Mouse (Mus musculus): ENCODE measurements around the gene Dnaic2. TPM values are rescaled to one million over a fixed set of nuclear protein-coding genes. Genes with fewer than 3 reads are reported as not detected.

The Dnaic2 gene
- polyA plus RNA-seq, 1 experiment from 2014 or later = 7.1 TPM

DNA sequence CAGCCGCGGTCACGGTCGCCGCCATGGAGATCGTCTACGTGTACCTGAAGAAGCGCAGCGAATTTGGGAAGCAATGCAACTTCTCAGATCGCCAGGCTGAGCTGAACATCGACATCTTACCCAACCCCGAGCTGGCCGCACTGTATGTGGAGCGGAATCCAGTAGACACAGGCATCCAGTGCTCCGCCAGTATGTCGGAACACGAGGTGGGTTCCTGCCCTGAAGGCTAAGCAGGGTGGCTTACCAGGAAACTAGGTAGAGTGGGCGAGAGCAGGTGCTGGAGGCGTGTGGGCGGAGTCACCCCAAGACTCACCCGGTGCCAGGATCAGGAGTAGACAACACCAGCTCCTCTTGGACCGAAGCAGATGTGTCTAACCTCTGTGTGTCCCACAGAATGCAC is 5.7 kb downstream of the Dnaic2 start:
- H3K27ac ChIP-seq (ENCODE audit: low read length) = no peak overlapping the region

DNA sequence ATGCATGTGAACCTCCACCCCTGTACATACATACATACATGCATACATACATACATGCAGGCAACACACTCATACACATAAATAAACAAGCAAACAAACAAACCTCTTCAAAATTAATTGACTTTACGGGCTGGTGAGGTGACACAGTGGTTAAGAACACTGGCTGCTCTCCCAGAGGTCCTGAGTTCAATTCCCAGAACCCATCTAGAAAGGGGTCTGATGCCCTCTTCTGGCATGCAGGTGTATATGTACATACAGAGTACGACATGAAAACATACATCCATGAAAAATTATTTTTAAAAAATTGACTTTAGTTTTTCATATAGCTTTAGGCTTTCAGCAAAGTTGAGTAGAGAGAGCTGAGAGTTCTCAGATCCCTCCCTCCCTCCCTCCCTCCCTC is 8.9 kb downstream of the Dnaic2 start:
- no peak overlapping the region for H3K4me3 ChIP-seq (ENCODE audit: low read length)
- no peak overlapping the region for H3K9ac ChIP-seq (ENCODE audit: low read length)
- 67% methylated on average over 2 of the region's 2 CpGs for WGBS
- no peaks in the 10 kb centered on the region for H3K27me3 ChIP-seq (ENCODE audit: control insufficient read depth, insufficient read depth, low read depth, low read length)
- H3K4me2 ChIP-seq (ENCODE audit: low read depth, low read length) = no peak overlapping the region
- no peaks in the 10 kb centered on the region for H3K4me1 ChIP-seq (replicated peaks; ENCODE audit: control insufficient read depth, insufficient read depth, low read length)
- H3K36me3 ChIP-seq (ENCODE audit: control insufficient read depth, insufficient read depth, low read length) = no peaks in the 10 kb centered on the region
- no peak overlapping the region for H3K27ac ChIP-seq (ENCODE audit: low read length)
- no peak for ATAC-seq (ENCODE audit: low read depth)
- H3K9me3 ChIP-seq (ENCODE audit: control insufficient read depth, low read length) = no peaks in the 10 kb centered on the region

More for the DNA sequence above, 5.7 kb downstream of the Dnaic2 start:
- WGBS = 57% methylated on average over 22 of the region's 22 CpGs
- Histone ChIP-seq H3K36me3 (ENCODE audit: control insufficient read depth, insufficient read depth, low read length) (no peaks in the 10 kb centered on the region), H3K4me3 (ENCODE audit: low read length) (no peak overlapping the region), H3K4me1 (replicated peaks; ENCODE audit: control insufficient read depth, insufficient read depth, low read length) (peaks cover 4% of the 10 kb centered on the region; the same call in 1 of the 2 replicates), H3K27me3 (ENCODE audit: control insufficient read depth, insufficient read depth, low read depth, low read length) (no peaks in the 10 kb centered on the region), H3K4me2 (ENCODE audit: low read depth, low read length) (no peak overlapping the region), H3K9ac (ENCODE audit: low read length) (no peak overlapping the region), H3K9me3 (ENCODE audit: control insufficient read depth, low read length) (no peaks in the 10 kb centered on the region)
- ATAC-seq (ENCODE audit: low read depth) = no peak

DNA sequence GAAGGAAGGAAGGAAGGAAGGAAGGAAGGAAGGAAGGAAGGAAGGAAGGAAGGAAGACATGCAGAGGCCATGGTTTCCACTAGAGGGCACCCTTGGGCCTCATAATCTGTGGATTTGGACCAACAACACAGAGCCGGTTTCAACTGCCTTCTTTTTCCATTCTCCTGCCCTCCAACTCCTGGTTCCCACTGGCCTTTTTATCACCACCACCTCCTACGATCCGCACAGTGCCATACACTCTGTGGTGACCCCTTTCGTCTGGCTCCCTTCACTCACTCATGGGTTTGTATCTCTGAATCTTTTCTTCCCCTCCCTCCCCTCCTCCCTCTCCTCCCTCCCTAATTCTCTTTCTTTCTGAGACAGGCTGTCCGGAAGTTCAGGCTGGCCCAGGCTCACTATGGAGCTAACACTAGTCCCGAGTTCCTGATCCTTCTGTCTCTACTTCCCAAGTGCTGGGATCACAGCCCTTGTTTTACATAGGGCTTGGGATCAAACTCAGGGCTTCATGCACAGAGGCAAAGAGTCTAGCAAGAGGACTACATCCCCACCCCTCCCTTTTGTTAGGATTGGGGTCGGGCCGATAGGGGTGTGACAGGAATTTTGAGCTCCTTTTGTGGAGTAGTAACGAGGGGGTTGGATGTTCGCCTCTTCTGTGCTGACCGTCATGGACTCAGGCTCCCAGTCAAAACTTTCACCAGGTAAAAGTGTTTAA is 9.9 kb downstream of the Dnaic2 start:
- 0 out of 2 replicates have a peak, but pooled peaks have one; percentile 51 for ATAC-seq (ENCODE audit: low read depth)
- Histone ChIP-seq H3K9me3 (ENCODE audit: control insufficient read depth, low read length) (no peaks in the 10 kb centered on the region), H3K4me1 (replicated peaks; ENCODE audit: control insufficient read depth, insufficient read depth, low read length) (no peaks in the 10 kb centered on the region), H3K4me3 (ENCODE audit: low read length) (no peak overlapping the region), H3K4me2 (ENCODE audit: low read depth, low read length) (peak overlapping the region; percentile 26; the same call in 1 of the 2 replicates), H3K36me3 (ENCODE audit: control insufficient read depth, insufficient read depth, low read length) (no peaks in the 10 kb centered on the region), H3K27ac (ENCODE audit: low read length) (no peak overlapping the region), H3K27me3 (ENCODE audit: control insufficient read depth, insufficient read depth, low read depth, low read length) (no peaks in the 10 kb centered on the region), H3K9ac (ENCODE audit: low read length) (no peak overlapping the region)
- WGBS = 33% methylated on average over 11 of the region's 11 CpGs

DNA sequence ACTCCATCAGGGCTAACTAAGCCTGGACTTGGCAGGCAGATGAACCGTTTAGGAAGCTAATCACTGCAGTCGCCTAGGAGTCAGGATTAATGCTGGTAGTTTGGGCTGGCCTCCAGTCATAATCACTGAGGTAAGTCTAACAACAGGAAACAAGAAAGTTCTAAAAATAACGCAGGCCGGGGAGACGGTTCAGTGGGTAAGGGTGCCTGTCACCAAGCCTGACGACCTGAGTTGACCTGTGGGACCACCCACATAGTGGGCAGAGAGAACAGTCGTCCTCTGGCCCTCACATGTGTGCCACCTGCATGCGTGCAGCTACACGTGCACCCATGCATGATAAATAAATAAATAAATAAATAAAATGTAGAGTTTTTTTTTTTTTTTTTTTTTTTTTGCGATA is 13.4 kb downstream of the Dnaic2 start:
- H3K4me2 ChIP-seq (ENCODE audit: low read depth, low read length) = no peak overlapping the region
- H3K27me3 ChIP-seq (ENCODE audit: control insufficient read depth, insufficient read depth, low read depth, low read length) = no peaks in the 10 kb centered on the region
- no peaks in the 10 kb centered on the region for H3K9me3 ChIP-seq (ENCODE audit: control insufficient read depth, low read length)
- ATAC-seq (ENCODE audit: low read depth) = no peak
- H3K9ac ChIP-seq (ENCODE audit: low read length) = no peak overlapping the region
- H3K4me3 ChIP-seq (ENCODE audit: low read length) = no peak overlapping the region
- 42% methylated on average over 9 of the region's 10 CpGs for WGBS
- no peaks in the 10 kb centered on the region for H3K36me3 ChIP-seq (ENCODE audit: control insufficient read depth, insufficient read depth, low read length)
- peaks cover 3% of the 10 kb centered on the region; the same call in 1 of the 2 replicates for H3K4me1 ChIP-seq (replicated peaks; ENCODE audit: control insufficient read depth, insufficient read depth, low read length)
- H3K27ac ChIP-seq (ENCODE audit: low read length) = no peak overlapping the region

DNA sequence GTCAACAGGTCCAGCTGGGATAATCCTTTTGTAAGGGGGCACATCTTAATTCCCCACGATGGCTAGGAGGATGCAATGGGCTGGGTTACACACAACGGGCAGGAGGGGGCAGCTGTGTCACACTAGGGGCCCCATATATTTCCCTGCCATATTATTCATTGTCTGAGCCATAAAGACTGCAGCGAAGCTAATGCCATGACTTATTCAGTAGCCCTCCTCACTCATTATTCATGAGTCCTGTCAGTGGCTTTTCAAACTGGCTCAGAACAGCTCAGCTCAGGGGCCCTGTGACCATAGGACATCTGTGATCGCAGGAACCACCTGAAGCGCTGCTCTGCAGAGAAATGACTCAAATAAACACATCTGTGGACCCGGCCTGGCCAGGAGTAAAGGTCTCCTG is 14.2 kb downstream of the Dnaic2 start:
- peaks cover 3% of the 10 kb centered on the region; the same call in 1 of the 2 replicates for H3K4me1 ChIP-seq (replicated peaks; ENCODE audit: control insufficient read depth, insufficient read depth, low read length)
- H3K4me2 ChIP-seq (ENCODE audit: low read depth, low read length) = no peak overlapping the region
- H3K27ac ChIP-seq (ENCODE audit: low read length) = no peak overlapping the region
- no peak overlapping the region for H3K9ac ChIP-seq (ENCODE audit: low read length)
- no peaks in the 10 kb centered on the region for H3K9me3 ChIP-seq (ENCODE audit: control insufficient read depth, low read length)
- WGBS = 45% methylated on average over 6 of the region's 6 CpGs
- H3K4me3 ChIP-seq (ENCODE audit: low read length) = no peak overlapping the region
- ATAC-seq (ENCODE audit: low read depth) = no peak
- no peaks in the 10 kb centered on the region for H3K27me3 ChIP-seq (ENCODE audit: control insufficient read depth, insufficient read depth, low read depth, low read length)
- H3K36me3 ChIP-seq (ENCODE audit: control insufficient read depth, insufficient read depth, low read length) = no peaks in the 10 kb centered on the region

DNA sequence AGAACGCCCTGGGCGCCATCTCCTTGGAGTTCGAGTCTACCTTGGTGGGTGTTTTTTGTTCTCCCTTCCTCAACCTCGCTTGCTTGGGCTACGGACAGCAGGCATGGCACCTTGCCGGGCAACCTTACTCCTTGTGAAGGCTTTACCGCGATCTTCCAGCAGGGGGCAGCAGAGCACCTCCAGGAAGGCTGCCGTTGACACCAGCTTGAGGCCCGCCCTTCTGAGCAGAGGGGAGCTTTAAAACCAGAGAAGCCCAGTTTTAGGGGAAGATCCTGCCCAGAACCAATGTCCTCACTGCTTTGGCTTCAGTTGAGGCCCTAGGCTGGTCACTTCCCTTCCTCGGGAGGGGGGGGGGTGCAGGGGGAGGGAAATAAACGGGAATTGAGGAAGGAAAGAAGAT is 17.9 kb downstream of the Dnaic2 start:
- peak overlapping the region; percentile 42 for H3K9ac ChIP-seq (ENCODE audit: low read length)
- ATAC-seq (ENCODE audit: low read depth) = peak; percentile 48
- peaks cover 3% of the 10 kb centered on the region; the same call in 1 of the 2 replicates for H3K4me1 ChIP-seq (replicated peaks; ENCODE audit: control insufficient read depth, insufficient read depth, low read length)
- no peak overlapping the region for H3K27ac ChIP-seq (ENCODE audit: low read length)
- no peak overlapping the region for H3K4me3 ChIP-seq (ENCODE audit: low read length)
- peak overlapping the region; percentile 15 for H3K4me2 ChIP-seq (ENCODE audit: low read depth, low read length)
- no peaks in the 10 kb centered on the region for H3K27me3 ChIP-seq (ENCODE audit: control insufficient read depth, insufficient read depth, low read depth, low read length)
- WGBS = 3% methylated on average over 12 of the region's 12 CpGs
- H3K9me3 ChIP-seq (ENCODE audit: control insufficient read depth, low read length) = no peaks in the 10 kb centered on the region
- no peaks in the 10 kb centered on the region for H3K36me3 ChIP-seq (ENCODE audit: control insufficient read depth, insufficient read depth, low read length)

DNA sequence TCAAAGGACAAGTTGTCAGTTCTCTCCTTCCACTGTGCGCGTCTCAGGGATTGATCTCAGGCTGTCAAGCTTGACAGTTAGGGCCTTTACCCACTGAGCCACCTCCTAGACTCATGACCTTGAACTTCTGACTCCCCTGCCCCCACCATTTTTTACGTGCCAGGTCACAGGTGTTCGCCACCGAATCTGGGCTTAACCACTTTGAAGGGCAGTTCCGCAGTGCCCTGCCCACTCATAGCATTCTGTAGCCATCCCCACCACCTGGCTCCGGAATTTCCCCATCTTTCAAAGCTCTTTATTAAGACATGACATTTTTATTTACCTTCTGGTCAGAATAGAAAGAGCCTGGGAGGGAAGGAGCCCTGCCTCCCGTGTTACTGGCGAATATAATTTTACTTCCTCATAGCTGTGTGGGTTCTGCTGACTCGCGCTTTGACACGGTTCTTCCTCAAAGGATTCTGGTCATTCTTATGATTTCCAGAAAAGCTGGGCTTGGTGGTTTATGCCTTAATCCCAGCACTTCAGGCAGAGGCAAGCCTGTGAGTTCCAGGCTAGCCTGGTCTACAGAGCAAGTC is 20.4 kb downstream of the Dnaic2 start:
- Histone ChIP-seq H3K36me3 (ENCODE audit: control insufficient read depth, insufficient read depth, low read length) (no peaks in the 10 kb centered on the region), H3K4me2 (ENCODE audit: low read depth, low read length) (no peak overlapping the region), H3K4me3 (ENCODE audit: low read length) (no peak overlapping the region), H3K9me3 (ENCODE audit: control insufficient read depth, low read length) (no peaks in the 10 kb centered on the region), H3K4me1 (replicated peaks; ENCODE audit: control insufficient read depth, insufficient read depth, low read length) (peaks cover 3% of the 10 kb centered on the region; the same call in 1 of the 2 replicates), H3K9ac (ENCODE audit: low read length) (no peak overlapping the region), H3K27me3 (ENCODE audit: control insufficient read depth, insufficient read depth, low read depth, low read length) (no peaks in the 10 kb centered on the region), H3K27ac (ENCODE audit: low read length) (no peak overlapping the region)
- 61% methylated on average over 12 of the region's 12 CpGs for WGBS
- ATAC-seq (ENCODE audit: low read depth) = no peak

DNA sequence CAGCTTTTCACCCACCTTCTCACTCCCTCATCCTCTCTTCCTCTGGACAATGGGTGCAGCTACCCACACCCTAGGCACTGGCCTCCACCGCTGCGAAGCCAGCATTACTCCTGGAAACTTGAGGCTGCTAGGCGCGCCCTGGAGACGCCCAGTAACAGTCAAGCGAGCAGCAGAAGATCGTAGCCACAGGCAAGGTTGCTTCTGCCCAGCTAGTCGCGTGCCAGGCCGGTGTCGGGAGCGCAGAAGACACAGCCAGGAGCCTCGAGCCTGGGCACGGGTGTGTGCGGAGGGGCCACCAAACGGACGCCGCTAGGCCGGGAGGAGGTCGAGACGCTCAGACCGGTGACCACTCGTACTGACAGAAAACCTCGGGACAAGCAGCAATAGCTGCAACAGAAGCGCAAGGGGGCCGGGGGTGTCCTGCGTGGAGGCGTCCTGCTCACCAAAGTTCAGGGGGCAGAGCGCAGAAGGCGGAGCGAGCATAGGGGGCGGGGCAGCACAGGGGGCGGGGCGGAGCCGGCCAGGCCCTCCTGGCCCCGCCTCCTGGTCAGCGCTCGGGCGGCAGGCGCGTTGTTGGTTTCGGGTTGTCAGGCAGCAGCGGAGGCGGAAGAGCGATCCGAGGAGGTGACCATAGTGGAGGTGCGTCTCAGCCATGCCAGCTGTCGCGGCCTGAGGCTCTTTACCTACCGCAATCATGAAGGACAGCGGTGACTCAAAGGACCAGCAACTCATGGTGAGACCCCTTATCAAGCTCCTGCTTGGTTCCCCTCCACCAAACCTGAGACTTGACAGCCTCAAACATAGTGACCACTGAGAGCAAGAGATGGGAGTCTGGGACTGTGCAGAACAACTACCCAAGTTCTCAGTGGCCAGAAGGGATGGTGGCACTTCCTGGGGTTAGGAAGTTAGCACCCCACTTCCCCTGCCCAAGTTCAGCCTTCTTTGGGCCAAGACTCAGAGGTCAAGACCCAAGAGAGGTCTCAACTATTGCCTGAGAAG is 37.9 kb downstream of the Dnaic2 start, which contains the start of gene Kif19a:
Gene Kif19a (plus strand): TSS at position 569 of the 999 bp plus-strand sequence.
- H3K4me1 ChIP-seq (replicated peaks; ENCODE audit: control insufficient read depth, insufficient read depth, low read length) = peaks cover 3% of the 10 kb centered on the region; the same call in 1 of the 2 replicates
- ATAC-seq (ENCODE audit: low read depth) = peak; percentile 91
- H3K27me3 ChIP-seq (ENCODE audit: control insufficient read depth, insufficient read depth, low read depth, low read length) = peaks cover 10% of the 10 kb centered on the region; the same call in 1 of the 2 replicates
- peak within 1 kb of the TSS; percentile 56 for H3K4me3 ChIP-seq (ENCODE audit: low read length)
- WGBS = 3% methylated on average over 51 of the region's 51 CpGs
- peak within 1 kb of the TSS; percentile 95 for H3K4me2 ChIP-seq (ENCODE audit: low read depth, low read length)
- H3K9ac ChIP-seq (ENCODE audit: low read length) = peak within 1 kb of the TSS; percentile 61
- H3K27ac ChIP-seq (ENCODE audit: low read length) = no peak within 1 kb of the TSS
- H3K36me3 ChIP-seq (ENCODE audit: control insufficient read depth, insufficient read depth, low read length) = no peaks in the 10 kb centered on the region
- H3K9me3 ChIP-seq (ENCODE audit: control insufficient read depth, low read length) = no peaks in the 10 kb centered on the region
